Mouse (Mus musculus) lung, embryonic 16.5 days (tissue): ENCODE results near the gene Slf1. TPM values are rescaled to one million over a fixed set of nuclear protein-coding genes. Genes with fewer than 3 reads are reported as not detected.
"Not testable (repeated sequence)": the region's sequence is repeated elsewhere in the genome, so short reads cannot be mapped to it uniquely, and the experiment has no call there.

Experiments used
- ATAC-seq: fragments of 200-750 bp; cut with Nextera tagmentation; 2 replicates; pipeline ENCODE4 v1.8.0; 2017; ENCODE audit warnings: low read depth, mild to moderate bottlenecking, moderate library complexity
- H3K27ac ChIP-seq: fragments of 300-500 bp; sonication (generic); 2 replicates; pipeline ENCODE4 v1.5.1; 2014; ENCODE audit warnings: mild to moderate bottlenecking, control low read depth, low read length
- H3K27me3 ChIP-seq: fragments of 300-500 bp; sonication (generic); 2 replicates; pipeline ENCODE4 v1.6.1; 2014; ENCODE audit warnings: low read depth, low read length, mixed read lengths; ENCODE audit not compliant: control insufficient read depth, insufficient read depth
- H3K36me3 ChIP-seq: fragments of 300-500 bp; sonication (generic); 2 replicates; pipeline ENCODE4 v1.6.1; 2014; ENCODE audit warnings: low read length; ENCODE audit not compliant: control insufficient read depth, insufficient read depth
- H3K4me1 ChIP-seq: fragments of 300-500 bp; sonication (generic); replicated peaks from 2 replicates; pipeline ENCODE4 v1.6.1; 2014; ENCODE audit warnings: low read length, mixed read lengths; ENCODE audit not compliant: control insufficient read depth, insufficient read depth
- H3K4me2 ChIP-seq: fragments of 300-500 bp; sonication (generic); 2 replicates; pipeline ENCODE4 v1.6.1; 2014; ENCODE audit warnings: low read depth, low read length, control low read depth
- H3K4me3 ChIP-seq: fragments of 300-500 bp; sonication (generic); 2 replicates; pipeline ENCODE4 v1.5.1; 2014; ENCODE audit warnings: mild to moderate bottlenecking, low read length, control low read depth
- H3K9ac ChIP-seq: fragments of 300-500 bp; sonication (generic); 2 replicates; pipeline ENCODE4 v1.6.1; 2014; ENCODE audit warnings: low read length, control low read depth
- H3K9me3 ChIP-seq: fragments of 300-500 bp; sonication (generic); 2 replicates; pipeline ENCODE4 v1.6.1; 2016; ENCODE audit warnings: low read length; ENCODE audit not compliant: control insufficient read depth
- WGBS: fragments of 180-500 bp; shearing (Covaris S2); extraction: QIAGEN DNeasy Blood & Tissue Kit; methylation state at CpG from one replicate; pipeline ENCODE4 v1.1.7; 2014; 5-methylcytosine and 5-hydroxymethylcytosine counted together
- polyA plus RNA-seq: library from polyadenylated mRNA; unstranded; fragments of >200 nt; fragmentation: Nextera tagmentation; extraction: Ambion mirVana; gene quantifications from 2 replicates; pipeline ENCODE4 v1.2.1, GENCODE M21; 2015

Gene Slf1
- polyA plus RNA-seq, 1 experiment from 2014 or later: 40.8 TPM

DNA sequence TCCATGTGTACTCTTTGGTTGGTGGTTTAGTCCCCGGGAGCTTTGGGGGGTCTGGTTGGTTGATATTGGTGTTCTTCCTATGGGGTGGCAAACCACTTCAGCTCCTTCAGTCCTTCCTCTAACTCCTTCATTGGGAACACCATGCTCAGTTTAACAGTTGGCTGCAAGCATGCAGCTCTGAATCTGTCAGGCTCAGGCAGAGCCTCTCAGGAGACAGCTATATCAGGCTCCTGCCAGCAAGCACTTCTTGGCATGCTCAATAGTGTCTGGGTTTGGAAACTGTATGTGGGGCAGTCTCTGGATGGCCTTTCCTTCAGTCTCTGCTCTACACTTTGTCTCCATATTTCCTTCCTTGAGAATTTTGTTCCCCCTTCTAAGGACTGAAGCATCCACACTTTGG lies 42.4 kb downstream of the Slf1 start:
- ATAC-seq, H3K36me3 ChIP-seq, H3K4me2 ChIP-seq, H3K9ac ChIP-seq, H3K9me3 ChIP-seq, H3K27me3 ChIP-seq, H3K4me3 ChIP-seq, H3K27ac ChIP-seq, H3K4me1 ChIP-seq: not testable (repeated sequence)
- WGBS: 87% methylated on average over 1 of the region's 1 CpGs

DNA sequence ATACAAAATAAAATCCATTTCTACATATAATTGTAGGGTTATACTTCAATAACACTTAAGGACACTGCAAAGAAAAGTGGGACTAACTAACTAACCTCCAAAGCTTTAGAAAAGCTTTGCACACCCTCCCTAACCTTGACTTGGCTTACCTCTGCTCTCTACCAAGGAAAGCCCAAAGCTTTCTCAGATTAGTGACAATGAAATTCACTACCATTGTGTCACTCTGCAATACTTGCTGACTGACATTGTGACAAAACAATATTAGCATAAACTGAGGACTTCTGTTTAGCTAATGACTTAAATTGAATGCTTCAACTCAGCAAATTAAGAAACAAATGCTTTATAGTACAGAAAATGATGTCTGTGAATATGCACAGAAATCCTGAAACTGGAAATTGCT lies 63.2 kb downstream of the Slf1 start:
- no peak overlapping the region for H3K4me2 ChIP-seq
- H3K27me3 ChIP-seq: no peaks in the 10 kb centered on the region
- H3K4me3 ChIP-seq: no peak overlapping the region
- no peaks in the 10 kb centered on the region for H3K4me1 ChIP-seq
- no peak overlapping the region for H3K27ac ChIP-seq
- H3K9me3 ChIP-seq: peaks cover 2% of the 10 kb centered on the region
- ATAC-seq: no peak
- no peak overlapping the region for H3K9ac ChIP-seq
- peaks cover 5% of the 10 kb centered on the region for H3K36me3 ChIP-seq

DNA sequence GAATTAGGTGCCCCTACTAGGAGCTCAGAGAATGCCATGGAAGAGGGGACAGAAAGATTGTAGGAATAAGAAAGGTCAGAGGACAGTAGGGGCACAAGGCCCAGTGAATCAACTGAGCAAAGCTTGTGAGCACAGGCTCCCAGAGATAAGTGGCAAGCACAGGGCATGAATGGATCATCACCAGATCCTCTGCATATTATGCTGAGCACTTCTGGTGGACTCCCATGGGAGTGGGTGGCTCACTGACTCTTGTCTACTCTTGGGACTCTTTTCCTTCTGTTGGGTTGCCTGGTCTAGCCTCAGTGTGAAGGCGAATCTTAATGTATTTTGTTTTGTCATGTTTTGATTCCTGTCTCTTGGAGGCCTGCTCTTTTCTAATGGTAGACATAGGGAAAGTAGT lies 66.4 kb downstream of the Slf1 start:
- Histone ChIP-seq H3K9ac (no peak overlapping the region), H3K9me3 (no peaks in the 10 kb centered on the region), H3K4me2 (no peak overlapping the region), H3K36me3 (peaks cover 3% of the 10 kb centered on the region; the same call in 1 of the 2 replicates), H3K4me3 (no peak overlapping the region), H3K27me3 (no peaks in the 10 kb centered on the region), H3K4me1 (no peaks in the 10 kb centered on the region), H3K27ac (no peak overlapping the region)
- ATAC-seq: no peak
- WGBS: 96% methylated on average over 1 of the region's 1 CpGs

DNA sequence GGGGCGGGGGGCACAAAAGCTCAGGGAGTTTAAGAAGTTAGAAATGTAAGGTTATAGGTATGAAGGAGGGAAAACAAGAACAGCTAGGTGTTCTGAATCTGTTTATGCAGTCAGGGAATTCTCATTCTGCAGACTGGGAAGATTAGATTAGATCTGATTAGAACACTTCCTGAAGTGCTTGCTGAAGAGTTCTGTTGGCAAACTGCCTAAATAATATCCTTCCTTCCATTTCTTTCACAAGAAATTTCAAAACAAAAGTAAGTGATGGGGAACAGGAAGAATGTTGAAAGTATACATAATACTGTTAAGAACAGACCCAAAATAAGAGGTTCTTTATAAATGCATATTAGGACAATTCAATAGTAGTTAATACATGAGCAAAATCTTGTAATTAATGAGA lies 72.1 kb downstream of the Slf1 start:
- 81% methylated on average over 1 of the region's 1 CpGs for WGBS
- no peak overlapping the region for H3K4me2 ChIP-seq
- no peak overlapping the region for H3K27ac ChIP-seq
- no peaks in the 10 kb centered on the region for H3K4me1 ChIP-seq
- H3K9me3 ChIP-seq: no peaks in the 10 kb centered on the region
- no peaks in the 10 kb centered on the region for H3K27me3 ChIP-seq
- ATAC-seq: no peak
- H3K36me3 ChIP-seq: no peaks in the 10 kb centered on the region; the same call in 1 of the 2 replicates
- no peak overlapping the region for H3K4me3 ChIP-seq
- H3K9ac ChIP-seq: no peak overlapping the region

DNA sequence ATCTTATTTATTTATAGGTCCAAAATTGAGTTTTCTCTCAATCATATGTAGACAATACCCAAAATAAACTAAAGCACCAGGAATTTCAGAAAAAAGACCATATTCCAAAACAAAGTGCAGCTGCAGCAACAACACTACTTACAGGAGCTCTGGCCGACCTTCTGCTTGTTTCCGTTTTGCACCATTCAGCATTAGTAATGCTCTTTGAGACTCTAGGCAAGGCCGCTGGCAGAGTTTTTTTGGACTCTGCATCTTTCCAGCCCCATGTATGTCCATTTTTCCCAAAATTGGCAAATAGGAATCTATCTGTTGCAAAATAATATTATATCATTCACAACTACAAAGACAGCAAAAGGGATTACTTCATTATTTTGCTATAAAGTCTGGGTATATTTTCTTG lies 85.5 kb downstream of the Slf1 start:
- Histone ChIP-seq H3K4me1 (peaks cover 3% of the 10 kb centered on the region; the same call in 1 of the 2 replicates), H3K4me3 (no peak overlapping the region), H3K27me3 (no peaks in the 10 kb centered on the region), H3K27ac (no peak overlapping the region), H3K9ac (no peak overlapping the region), H3K36me3 (no peaks in the 10 kb centered on the region), H3K4me2 (no peak overlapping the region), H3K9me3 (no peaks in the 10 kb centered on the region)
- no peak for ATAC-seq
- WGBS: 69% methylated on average over 3 of the region's 3 CpGs

DNA sequence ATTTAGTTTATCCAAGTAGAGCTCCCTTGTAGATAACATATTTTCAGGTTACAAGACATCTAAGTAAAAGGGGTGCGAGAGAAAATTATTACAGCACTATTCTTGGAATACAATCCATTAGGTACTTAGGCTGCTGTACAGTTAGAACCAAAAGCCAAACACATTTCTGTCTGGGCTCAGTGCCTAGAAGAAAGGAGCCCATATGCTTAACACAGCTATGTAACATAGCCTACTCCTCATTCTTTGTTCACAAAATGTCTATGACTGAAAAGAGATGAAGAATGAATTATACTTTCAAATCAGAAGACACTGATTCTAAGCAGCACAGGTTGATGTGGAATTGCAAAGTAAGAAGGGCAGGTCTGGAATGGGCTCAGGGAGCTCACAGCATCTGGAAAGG lies 86.8 kb downstream of the Slf1 start:
- H3K27ac ChIP-seq: 0 out of 2 replicates have a peak overlapping the region, but pooled peaks have one; percentile 15

DNA sequence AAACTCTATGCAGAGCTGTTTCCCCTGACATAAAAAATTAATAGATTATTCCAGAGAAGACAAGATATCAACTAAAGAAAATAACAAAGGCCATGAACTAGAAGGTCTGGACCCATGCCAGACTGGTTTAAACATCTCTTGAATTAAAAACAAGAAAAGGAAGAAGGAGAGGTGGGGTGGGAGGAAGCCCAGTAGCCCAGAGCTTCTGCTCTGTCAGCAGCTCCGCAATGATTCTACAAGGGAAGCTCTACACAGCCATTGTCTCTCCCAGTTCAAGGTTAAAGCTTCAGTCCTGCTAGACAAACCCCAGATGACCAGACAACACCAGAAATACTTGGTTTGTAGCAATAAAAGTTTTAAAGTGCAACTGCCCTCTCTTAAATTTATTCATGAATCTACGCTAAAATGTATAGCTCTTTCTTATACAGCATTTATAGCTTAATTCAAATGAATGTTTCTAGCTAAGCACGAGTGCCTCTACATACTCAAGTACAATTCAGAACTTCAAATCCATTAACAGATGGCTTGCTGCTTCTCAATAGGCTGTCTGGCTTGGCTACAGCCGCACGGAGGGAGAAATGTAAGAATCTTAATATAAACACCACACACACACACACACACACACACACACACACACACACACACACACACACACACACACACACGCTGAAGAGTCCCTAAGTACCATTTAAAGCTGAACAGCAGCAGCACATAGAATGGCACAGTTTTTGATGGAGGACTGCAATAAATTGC lies 87.9 kb downstream of the Slf1 start:
- H3K36me3 ChIP-seq: no peaks in the 10 kb centered on the region
- no peak overlapping the region for H3K27ac ChIP-seq
- 0 out of 2 replicates have a peak, but pooled peaks have one; percentile 43 for ATAC-seq
- no peak overlapping the region for H3K4me2 ChIP-seq
- H3K4me3 ChIP-seq: no peak overlapping the region
- H3K9me3 ChIP-seq: no peaks in the 10 kb centered on the region
- H3K4me1 ChIP-seq: peaks cover 3% of the 10 kb centered on the region; the same call in 1 of the 2 replicates
- H3K27me3 ChIP-seq: no peaks in the 10 kb centered on the region
- no peak overlapping the region for H3K9ac ChIP-seq
- 46% methylated on average over 6 of the region's 6 CpGs for WGBS

More for the DNA sequence above, 86.8 kb downstream of the Slf1 start:
- no peak overlapping the region for H3K9ac ChIP-seq
- no peaks in the 10 kb centered on the region for H3K9me3 ChIP-seq
- H3K4me3 ChIP-seq: no peak overlapping the region
- no peak overlapping the region for H3K4me2 ChIP-seq
- peaks cover 3% of the 10 kb centered on the region; the same call in 1 of the 2 replicates for H3K4me1 ChIP-seq
- no peak for ATAC-seq
- H3K27me3 ChIP-seq: no peaks in the 10 kb centered on the region
- 71% methylated on average over 1 of the region's 1 CpGs for WGBS
- H3K36me3 ChIP-seq: no peaks in the 10 kb centered on the region

DNA sequence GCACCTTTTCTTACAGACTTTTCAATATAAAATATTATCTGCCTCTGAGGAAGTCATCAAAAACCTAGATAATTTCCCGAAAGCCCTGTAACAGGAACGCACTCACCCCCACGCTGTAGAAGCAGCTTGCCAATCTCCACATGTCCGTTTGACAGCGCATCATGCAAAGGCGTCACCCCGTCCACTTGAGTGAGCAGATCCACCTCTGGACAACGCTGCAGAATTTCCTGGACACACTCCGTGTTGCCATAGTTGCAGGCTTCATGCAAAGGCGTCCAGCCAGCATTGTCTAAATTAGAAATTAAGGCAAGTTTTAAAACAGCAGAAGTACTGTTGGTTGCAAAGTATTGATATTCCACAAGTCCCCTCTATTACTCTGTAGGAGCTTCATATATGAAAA lies 88.9 kb downstream of the Slf1 start:
- Histone ChIP-seq H3K27ac (no peak overlapping the region), H3K4me3 (no peak overlapping the region), H3K27me3 (no peaks in the 10 kb centered on the region), H3K4me2 (no peak overlapping the region), H3K9me3 (no peaks in the 10 kb centered on the region), H3K4me1 (peaks cover 3% of the 10 kb centered on the region; the same call in 1 of the 2 replicates), H3K36me3 (no peaks in the 10 kb centered on the region), H3K9ac (no peak overlapping the region)
- WGBS: 81% methylated on average over 10 of the region's 10 CpGs
- ATAC-seq: no peak

DNA sequence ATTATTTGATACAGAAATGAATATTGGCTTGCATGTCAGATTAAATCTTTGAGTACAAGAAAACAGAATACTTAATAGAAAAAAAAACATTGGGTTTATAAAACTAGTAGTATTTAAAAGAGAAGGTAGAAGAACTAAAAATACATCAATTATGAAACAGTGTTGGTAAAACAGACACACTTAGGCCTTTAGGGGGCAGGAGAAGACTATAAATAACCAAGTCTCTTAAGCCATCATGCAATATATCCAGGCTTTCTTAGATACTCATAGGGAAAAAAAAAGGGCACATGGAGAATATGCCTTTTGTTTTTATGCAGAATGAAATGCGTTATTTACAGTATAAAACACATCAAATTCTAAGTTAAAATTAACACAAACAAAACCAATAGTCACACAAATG lies 89.9 kb downstream of the Slf1 start:
- 78% methylated on average over 1 of the region's 1 CpGs for WGBS
- no peak overlapping the region for H3K4me3 ChIP-seq
- no peak overlapping the region for H3K27ac ChIP-seq
- ATAC-seq: no peak
- no peaks in the 10 kb centered on the region for H3K36me3 ChIP-seq
- H3K27me3 ChIP-seq: no peaks in the 10 kb centered on the region
- H3K4me2 ChIP-seq: no peak overlapping the region
- no peak overlapping the region for H3K9ac ChIP-seq
- H3K9me3 ChIP-seq: no peaks in the 10 kb centered on the region
- peaks cover 3% of the 10 kb centered on the region; the same call in 1 of the 2 replicates for H3K4me1 ChIP-seq
